Mouse (Mus musculus): ENCODE results near the gene Spef1. TPM values are rescaled to one million over a fixed set of nuclear protein-coding genes. Genes with fewer than 3 reads are reported as not detected.
"Not testable (repeated sequence)": the region's sequence is repeated elsewhere in the genome, so short reads cannot be mapped to it uniquely, and the experiment has no call there.

Gene Spef1
- polyA plus RNA-seq (2015; fragmentation: Nextera tagmentation; extraction: Ambion mirVana): 10.3 and 10.9 TPM in 2 replicates

- peak; percentile 89 for ATAC-seq (ENCODE audit: low FRiP score, low read depth)
- Histone ChIP-seq H3K9me3 (no peaks in the 10 kb centered on the region), H3K4me2 (peak within 1 kb of the TSS; percentile 82), H3K4me1 (replicated peaks) (peaks cover 39% of the 10 kb centered on the region), H3K27me3 (no peaks in the 10 kb centered on the region), H3K9ac (peak within 1 kb of the TSS; percentile 65), H3K27ac (replicated peaks) (peak within 1 kb of the TSS; percentile 67), H3K36me3 (no peaks in the 10 kb centered on the region), H3K4me3 (peak within 1 kb of the TSS; percentile 64)
- WGBS: under 1% methylated on average over 40 of the region's 43 CpGs
These were observed at the start of gene Spef1, which contains the start of gene Cdc25b for GRCm38 (mm10) chr2:131186771-131187601. TSS of gene Spef1 (minus strand) at chr2:131187282. TSS of gene Cdc25b (plus strand) at chr2:131186949.

- no peaks in the 10 kb centered on the region for H3K9me3 ChIP-seq
- 81% methylated on average over 7 of the region's 7 CpGs for WGBS
- no peak for ATAC-seq (ENCODE audit: low FRiP score, low read depth)
- H3K9ac ChIP-seq: no peak overlapping the region
- peaks cover 20% of the 10 kb centered on the region for H3K4me1 ChIP-seq (replicated peaks)
- H3K4me2 ChIP-seq: peak overlapping the region; percentile 83
- no peak overlapping the region for H3K27ac ChIP-seq (replicated peaks)
- H3K36me3 ChIP-seq: no peaks in the 10 kb centered on the region
- peak overlapping the region; percentile 47; the same call in 1 of the 2 replicates for H3K4me3 ChIP-seq
- no peaks in the 10 kb centered on the region for H3K27me3 ChIP-seq
These were observed 48.0 kb upstream of the Spef1 start for GRCm38 (mm10) chr2:131234970-131235635.

- 12% methylated on average over 28 of the region's 28 CpGs for WGBS
These were observed 47.1 kb upstream of the Spef1 start for GRCm38 (mm10) chr2:131234127-131234650.

GRCm38 (mm10) chr2:131233307-131234126 is 46.4 kb upstream of the Spef1 start, which contains the start of gene Mavs:
TSS of gene Mavs (plus strand) at chr2:131234063.
- H3K4me1 ChIP-seq (replicated peaks): peaks cover 20% of the 10 kb centered on the region
- no peaks in the 10 kb centered on the region for H3K36me3 ChIP-seq
- peak within 1 kb of the TSS; percentile 39 for H3K9ac ChIP-seq
- H3K9me3 ChIP-seq: no peaks in the 10 kb centered on the region
- peak within 1 kb of the TSS; percentile 47 for H3K4me3 ChIP-seq
- WGBS: 8% methylated on average over 29 of the region's 29 CpGs
- ATAC-seq (ENCODE audit: low FRiP score, low read depth): peak; percentile 100
- no peaks in the 10 kb centered on the region for H3K27me3 ChIP-seq
- H3K4me2 ChIP-seq: peak within 1 kb of the TSS; percentile 83
- peak within 1 kb of the TSS; percentile 14; the same call in 1 of the 2 replicates for H3K27ac ChIP-seq (replicated peaks)

More at GRCm38 (mm10) chr2:131234127-131234650, 47.1 kb upstream of the Spef1 start:
- Histone ChIP-seq H3K9ac (peak overlapping the region; percentile 37), H3K36me3 (no peaks in the 10 kb centered on the region), H3K4me3 (peak overlapping the region; percentile 47), H3K27me3 (no peaks in the 10 kb centered on the region), H3K27ac (replicated peaks) (no peak overlapping the region), H3K4me2 (peak overlapping the region; percentile 83), H3K9me3 (no peaks in the 10 kb centered on the region), H3K4me1 (replicated peaks) (peaks cover 20% of the 10 kb centered on the region)
- ATAC-seq (ENCODE audit: low FRiP score, low read depth): peak; percentile 20; the same call in 1 of the 2 replicates

- peaks cover 20% of the 10 kb centered on the region for H3K4me1 ChIP-seq (replicated peaks)
- no peaks in the 10 kb centered on the region for H3K27me3 ChIP-seq
- H3K9ac ChIP-seq: no peak overlapping the region
- H3K9me3 ChIP-seq: no peaks in the 10 kb centered on the region
- H3K36me3 ChIP-seq: no peaks in the 10 kb centered on the region
- H3K27ac ChIP-seq (replicated peaks): no peak overlapping the region
- ATAC-seq (ENCODE audit: low FRiP score, low read depth): no peak
- WGBS: 90% methylated on average over 2 of the region's 2 CpGs
- no peak overlapping the region for H3K4me2 ChIP-seq
- no peak overlapping the region for H3K4me3 ChIP-seq
These were observed 45.5 kb upstream of the Spef1 start for GRCm38 (mm10) chr2:131232558-131232957.

- Histone ChIP-seq H3K36me3 (no peaks in the 10 kb centered on the region), H3K27ac (replicated peaks) (no peak overlapping the region), H3K27me3 (no peaks in the 10 kb centered on the region), H3K4me3 (no peak overlapping the region), H3K4me1 (replicated peaks) (no peaks in the 10 kb centered on the region), H3K9ac (no peak overlapping the region), H3K4me2 (no peak overlapping the region), H3K9me3 (no peaks in the 10 kb centered on the region)
- WGBS: 89% methylated on average over 3 of the region's 3 CpGs
- no peak for ATAC-seq (ENCODE audit: low FRiP score, low read depth)
These were observed 40.2 kb upstream of the Spef1 start for GRCm38 (mm10) chr2:131227243-131227642.

GRCm38 (mm10) chr2:131226669-131227068 is 39.6 kb upstream of the Spef1 start:
- H3K9me3 ChIP-seq; H3K4me3 ChIP-seq; H3K27me3 ChIP-seq; H3K27ac ChIP-seq (replicated peaks); H3K36me3 ChIP-seq; ATAC-seq (ENCODE audit: low FRiP score, low read depth); H3K9ac ChIP-seq; H3K4me1 ChIP-seq (replicated peaks); H3K4me2 ChIP-seq: not testable (repeated sequence)
- 83% methylated on average over 2 of the region's 2 CpGs for WGBS

GRCm38 (mm10) chr2:131225178-131225577 is 38.1 kb upstream of the Spef1 start:
- Histone ChIP-seq H3K9ac (no peak overlapping the region), H3K27me3 (no peaks in the 10 kb centered on the region), H3K27ac (replicated peaks) (no peak overlapping the region), H3K4me2 (no peak overlapping the region), H3K36me3 (no peaks in the 10 kb centered on the region), H3K9me3 (no peaks in the 10 kb centered on the region), H3K4me3 (no peak overlapping the region), H3K4me1 (replicated peaks) (no peaks in the 10 kb centered on the region)
- ATAC-seq (ENCODE audit: low FRiP score, low read depth): no peak
- 86% methylated on average over 6 of the region's 6 CpGs for WGBS

GRCm38 (mm10) chr2:131223569-131223968 is 36.5 kb upstream of the Spef1 start:
- Histone ChIP-seq H3K36me3 (no peaks in the 10 kb centered on the region), H3K9ac (no peak overlapping the region), H3K4me1 (replicated peaks) (no peaks in the 10 kb centered on the region), H3K4me3 (no peak overlapping the region), H3K4me2 (no peak overlapping the region), H3K9me3 (no peaks in the 10 kb centered on the region), H3K27me3 (no peaks in the 10 kb centered on the region), H3K27ac (replicated peaks) (no peak overlapping the region)
- ATAC-seq (ENCODE audit: low FRiP score, low read depth): no peak
- WGBS: 55% methylated on average over 1 of the region's 1 CpGs

- WGBS: 50% methylated on average over 5 of the region's 5 CpGs
- no peak overlapping the region for H3K4me3 ChIP-seq
- no peaks in the 10 kb centered on the region for H3K4me1 ChIP-seq (replicated peaks)
- H3K4me2 ChIP-seq: no peak overlapping the region
- no peak for ATAC-seq (ENCODE audit: low FRiP score, low read depth)
- no peaks in the 10 kb centered on the region for H3K36me3 ChIP-seq
- H3K9ac ChIP-seq: no peak overlapping the region
- no peaks in the 10 kb centered on the region for H3K9me3 ChIP-seq
- H3K27ac ChIP-seq (replicated peaks): no peak overlapping the region
- H3K27me3 ChIP-seq: no peaks in the 10 kb centered on the region
These were observed 35.5 kb upstream of the Spef1 start for GRCm38 (mm10) chr2:131222562-131222961.

GRCm38 (mm10) chr2:131221853-131222515 is 34.9 kb upstream of the Spef1 start:
- 79% methylated on average over 3 of the region's 3 CpGs for WGBS
- no peak overlapping the region for H3K27ac ChIP-seq (replicated peaks)

More at GRCm38 (mm10) chr2:131221853-131222515, 34.9 kb upstream of the Spef1 start:
- H3K27me3 ChIP-seq: no peaks in the 10 kb centered on the region
- no peak overlapping the region for H3K4me3 ChIP-seq
- no peaks in the 10 kb centered on the region for H3K9me3 ChIP-seq
- H3K36me3 ChIP-seq: no peaks in the 10 kb centered on the region
- H3K4me2 ChIP-seq: no peak overlapping the region
- H3K9ac ChIP-seq: no peak overlapping the region
- no peaks in the 10 kb centered on the region for H3K4me1 ChIP-seq (replicated peaks)
- no peak for ATAC-seq (ENCODE audit: low FRiP score, low read depth)
